Mouse (Mus musculus) spleen, postnatal 10 days (tissue): ENCODE measurements around the gene Dusp22.

Experiments used
- DNase-seq, 2 experiments: peaks; one replicate each; pipeline ENCODE4 v3.0.0; 2021 to 2022; ENCODE audit warnings: low spot score in 2 of 2

Dusp22 gene

GRCm38 (mm10) chr13:30750461-30751303, 90.9 kb downstream of the Dusp22 start:
- peak in 1 of 2 experiments; percentile 36 for DNase-seq

- DNase-seq, result no peak
These were observed 91.4 kb downstream of the Dusp22 start for GRCm38 (mm10) chr13:30751304-30751580.

GRCm38 (mm10) chr13:30752581-30753187, 92.9 kb downstream of the Dusp22 start:
- no peak for DNase-seq

GRCm38 (mm10) chr13:30753441-30753840, 93.6 kb downstream of the Dusp22 start:
- no peak for DNase-seq

- DNase-seq, result no peak
These were observed 94.3 kb downstream of the Dusp22 start for GRCm38 (mm10) chr13:30754066-30754465.

GRCm38 (mm10) chr13:30754825-30755476, 95.2 kb downstream of the Dusp22 start:
- DNase-seq, result no peak

- no peak for DNase-seq
These were observed 95.8 kb downstream of the Dusp22 start for GRCm38 (mm10) chr13:30755577-30755976.

GRCm38 (mm10) chr13:30755998-30756639, 96.3 kb downstream of the Dusp22 start:
- DNase-seq, result no peak

GRCm38 (mm10) chr13:30757264-30757900, 97.6 kb downstream of the Dusp22 start:
- no peak for DNase-seq

- DNase-seq, result no peak
These were observed 99.1 kb downstream of the Dusp22 start for GRCm38 (mm10) chr13:30758789-30759381.

GRCm38 (mm10) chr13:30760374-30761090, 100.7 kb downstream of the Dusp22 start:
- no peak for DNase-seq
